Mouse (Mus musculus): ENCODE measurements around the gene Mpped1. TPM values are rescaled to one million over a fixed set of nuclear protein-coding genes. Genes with fewer than 3 reads are reported as not detected.

Gene Mpped1
- polyA plus RNA-seq, 1 experiment from 2014 or later = 8.4 TPM

DNA sequence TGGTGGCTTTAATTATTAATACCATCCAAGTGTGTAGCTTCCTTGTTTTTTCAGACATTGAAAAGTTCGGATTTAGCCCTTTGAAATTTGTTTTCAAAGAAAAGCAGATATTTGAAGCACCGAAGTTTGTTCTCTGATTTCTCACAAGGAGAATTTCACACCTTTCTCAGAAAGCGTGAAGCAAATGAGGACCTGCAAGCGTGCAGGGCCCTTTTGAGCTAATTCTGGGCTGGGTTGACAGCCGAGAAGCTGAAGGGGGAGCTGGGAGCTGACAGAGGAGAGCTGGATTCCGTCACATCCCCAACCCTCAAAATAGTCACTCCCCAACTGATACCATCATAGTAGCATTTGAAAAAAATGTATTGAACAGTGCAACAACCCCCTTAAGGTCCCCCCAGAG, 34.8 kb downstream of the Mpped1 start:
- peaks cover 6% of the 10 kb centered on the region; the same call in 1 of the 2 replicates for H3K36me3 ChIP-seq
- no peak for DNase-seq (ENCODE audit: low spot score)
- H3K27ac ChIP-seq (replicated peaks) = no peak overlapping the region

DNA sequence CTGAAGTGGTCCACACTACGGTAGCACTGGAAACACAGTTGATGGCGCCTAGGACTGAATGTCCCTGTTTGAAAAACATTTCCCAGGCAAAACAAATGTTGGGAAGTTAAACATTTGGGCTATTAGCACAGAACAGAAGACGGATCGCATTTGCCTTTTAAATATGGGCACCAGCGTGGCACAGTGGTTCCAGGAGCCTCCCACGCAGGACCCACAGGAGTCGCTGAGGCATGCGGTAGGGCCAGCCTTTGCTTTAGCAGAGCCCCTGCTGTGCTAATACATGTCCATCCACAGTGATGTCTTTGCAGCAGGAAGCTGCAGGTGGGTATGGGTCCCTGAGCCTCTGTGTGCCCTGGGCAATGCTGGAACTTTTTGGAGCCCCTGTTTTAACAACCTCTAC, 48.7 kb downstream of the Mpped1 start:
- Histone ChIP-seq H3K36me3 (no peaks in the 10 kb centered on the region), H3K4me3 (no peak overlapping the region), H3K4me1 (no peaks in the 10 kb centered on the region), H3K27me3 (ENCODE audit: low read depth, poor library complexity, severe bottlenecking) (no peaks in the 10 kb centered on the region), H3K9me3 (replicated peaks) (no peaks in the 10 kb centered on the region), H3K27ac (replicated peaks) (no peak overlapping the region)
- 81% methylated on average over 8 of the region's 8 CpGs for WGBS
- DNase-seq (ENCODE audit: low spot score) = no peak

More for the DNA sequence above, 34.8 kb downstream of the Mpped1 start:
- no peaks in the 10 kb centered on the region for H3K4me1 ChIP-seq
- no peak overlapping the region for H3K4me3 ChIP-seq
- no peaks in the 10 kb centered on the region for H3K27me3 ChIP-seq (ENCODE audit: low read depth, poor library complexity, severe bottlenecking)
- H3K9me3 ChIP-seq (replicated peaks) = peaks cover 5% of the 10 kb centered on the region; the same call in 1 of the 2 replicates
- WGBS = 86% methylated on average over 6 of the region's 6 CpGs

DNA sequence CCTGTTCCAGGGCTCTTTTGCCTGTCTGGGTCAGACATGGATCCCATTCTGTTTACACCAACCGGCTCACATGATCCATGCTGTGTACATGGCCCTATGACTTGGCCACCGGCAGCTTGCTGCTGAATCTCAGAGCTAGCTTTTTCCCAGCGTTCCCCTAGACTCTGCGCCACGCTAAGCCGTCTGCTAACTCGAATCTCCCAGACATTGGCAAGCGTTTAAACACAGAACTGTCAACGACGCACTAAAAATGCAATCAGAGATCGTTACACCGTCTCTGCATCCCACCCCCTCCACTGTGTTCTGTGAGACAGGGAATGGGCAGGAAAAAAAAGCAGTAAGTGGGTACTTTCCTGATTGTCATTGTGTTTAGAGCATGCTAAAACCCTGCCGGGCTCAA, 50.0 kb downstream of the Mpped1 start:
- Histone ChIP-seq H3K27me3 (ENCODE audit: low read depth, poor library complexity, severe bottlenecking) (no peaks in the 10 kb centered on the region), H3K27ac (replicated peaks) (no peak overlapping the region), H3K4me3 (no peak overlapping the region), H3K36me3 (no peaks in the 10 kb centered on the region), H3K9me3 (replicated peaks) (no peaks in the 10 kb centered on the region), H3K4me1 (no peaks in the 10 kb centered on the region)
- DNase-seq (ENCODE audit: low spot score) = no peak
- 90% methylated on average over 13 of the region's 13 CpGs for WGBS

DNA sequence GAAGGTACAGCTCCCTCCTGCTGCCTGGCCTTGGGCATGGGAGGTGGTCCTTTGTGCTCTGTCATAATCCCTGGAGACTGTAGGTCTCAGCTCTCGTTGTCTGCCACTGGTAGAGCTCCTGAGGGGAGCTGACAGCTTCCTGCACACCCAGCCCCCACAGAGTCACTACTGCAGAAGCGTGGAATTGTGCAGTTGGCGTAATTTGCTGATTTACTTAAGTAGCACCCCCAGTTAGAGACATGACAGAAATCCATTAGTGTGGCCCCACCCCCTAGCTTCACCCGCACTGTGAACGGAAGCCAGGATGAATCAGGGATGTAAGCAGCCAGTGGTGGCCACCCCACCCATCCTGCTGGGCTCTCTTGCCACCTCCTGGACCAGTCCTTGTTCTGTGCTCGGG, 53.0 kb downstream of the Mpped1 start:
- H3K4me1 ChIP-seq = no peaks in the 10 kb centered on the region
- no peaks in the 10 kb centered on the region for H3K9me3 ChIP-seq (replicated peaks)
- H3K4me3 ChIP-seq = no peak overlapping the region
- H3K27me3 ChIP-seq (ENCODE audit: low read depth, poor library complexity, severe bottlenecking) = no peaks in the 10 kb centered on the region
- no peaks in the 10 kb centered on the region for H3K36me3 ChIP-seq
- DNase-seq (ENCODE audit: low spot score) = no peak
- 77% methylated on average over 6 of the region's 6 CpGs for WGBS
- no peak overlapping the region for H3K27ac ChIP-seq (replicated peaks)

DNA sequence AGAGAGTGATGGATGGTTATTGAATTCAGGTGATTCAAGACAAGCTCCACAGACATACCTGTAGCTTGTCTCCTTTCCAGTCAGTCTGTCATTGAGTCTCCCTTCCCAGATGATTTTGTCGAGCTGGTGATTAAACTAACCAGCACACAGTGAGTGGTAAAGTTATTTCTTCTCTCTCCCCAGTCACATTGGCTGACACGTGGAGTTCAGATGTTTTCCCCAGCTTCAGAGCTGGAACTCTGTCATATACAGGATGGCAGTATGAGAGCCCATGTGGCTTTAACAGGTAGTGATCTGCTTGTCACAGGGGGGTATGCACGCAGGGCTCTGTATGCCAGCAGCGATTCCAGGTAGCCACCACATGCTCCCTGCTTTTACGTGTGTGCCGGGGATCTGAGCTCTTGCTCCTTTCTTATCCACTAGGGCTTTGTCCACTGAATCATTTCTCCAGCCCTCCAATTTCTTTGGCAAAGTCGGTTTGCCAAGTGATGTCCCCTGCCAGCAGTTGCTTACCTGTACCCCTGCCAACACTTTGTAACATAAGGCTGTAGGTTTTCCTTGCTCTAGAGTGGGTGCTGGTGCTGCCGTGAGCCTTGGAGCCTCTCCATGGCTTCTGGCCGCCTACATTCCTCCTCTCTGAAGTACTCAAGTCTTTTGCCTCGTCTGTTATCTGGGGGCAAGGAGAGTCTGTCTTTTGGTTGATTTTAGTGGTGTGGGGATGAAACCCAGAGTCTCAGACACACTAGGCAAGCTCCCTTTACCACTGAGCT, 61.9 kb downstream of the Mpped1 start:
- no peak overlapping the region for H3K27ac ChIP-seq (replicated peaks)
- 81% methylated on average over 10 of the region's 10 CpGs for WGBS
- no peaks in the 10 kb centered on the region for H3K36me3 ChIP-seq
- peaks cover 50% of the 10 kb centered on the region for H3K4me1 ChIP-seq
- DNase-seq (ENCODE audit: low spot score) = no peak
- peaks cover 22% of the 10 kb centered on the region for H3K27me3 ChIP-seq (ENCODE audit: low read depth, poor library complexity, severe bottlenecking)
- H3K9me3 ChIP-seq (replicated peaks) = no peaks in the 10 kb centered on the region
- no peak overlapping the region for H3K4me3 ChIP-seq

DNA sequence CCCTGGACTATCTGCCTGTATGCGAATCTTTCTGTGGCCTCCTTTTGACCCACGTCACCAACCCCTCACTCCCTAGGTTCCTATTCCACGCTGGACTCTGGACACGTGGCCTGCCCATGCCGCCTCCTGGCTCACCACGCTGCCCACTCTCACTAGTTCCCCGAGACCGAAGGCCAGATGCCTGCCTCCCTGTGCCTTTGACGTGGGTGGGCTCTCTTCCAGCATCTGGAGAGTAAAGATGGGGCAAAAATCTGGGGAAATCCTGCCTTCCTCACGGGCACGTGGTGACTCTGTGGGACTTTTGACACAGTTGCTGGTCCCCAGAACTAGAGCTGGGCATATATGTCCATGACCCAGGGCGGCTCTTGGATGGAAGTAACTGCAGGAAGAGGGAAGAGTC, 63.2 kb downstream of the Mpped1 start:
- no peak for DNase-seq (ENCODE audit: low spot score)
- H3K36me3 ChIP-seq = no peaks in the 10 kb centered on the region
- H3K27me3 ChIP-seq (ENCODE audit: low read depth, poor library complexity, severe bottlenecking) = peaks cover 22% of the 10 kb centered on the region
- WGBS = 83% methylated on average over 12 of the region's 12 CpGs
- H3K9me3 ChIP-seq (replicated peaks) = no peaks in the 10 kb centered on the region
- no peak overlapping the region for H3K4me3 ChIP-seq
- H3K4me1 ChIP-seq = peaks cover 63% of the 10 kb centered on the region
- H3K27ac ChIP-seq (replicated peaks) = no peak overlapping the region

DNA sequence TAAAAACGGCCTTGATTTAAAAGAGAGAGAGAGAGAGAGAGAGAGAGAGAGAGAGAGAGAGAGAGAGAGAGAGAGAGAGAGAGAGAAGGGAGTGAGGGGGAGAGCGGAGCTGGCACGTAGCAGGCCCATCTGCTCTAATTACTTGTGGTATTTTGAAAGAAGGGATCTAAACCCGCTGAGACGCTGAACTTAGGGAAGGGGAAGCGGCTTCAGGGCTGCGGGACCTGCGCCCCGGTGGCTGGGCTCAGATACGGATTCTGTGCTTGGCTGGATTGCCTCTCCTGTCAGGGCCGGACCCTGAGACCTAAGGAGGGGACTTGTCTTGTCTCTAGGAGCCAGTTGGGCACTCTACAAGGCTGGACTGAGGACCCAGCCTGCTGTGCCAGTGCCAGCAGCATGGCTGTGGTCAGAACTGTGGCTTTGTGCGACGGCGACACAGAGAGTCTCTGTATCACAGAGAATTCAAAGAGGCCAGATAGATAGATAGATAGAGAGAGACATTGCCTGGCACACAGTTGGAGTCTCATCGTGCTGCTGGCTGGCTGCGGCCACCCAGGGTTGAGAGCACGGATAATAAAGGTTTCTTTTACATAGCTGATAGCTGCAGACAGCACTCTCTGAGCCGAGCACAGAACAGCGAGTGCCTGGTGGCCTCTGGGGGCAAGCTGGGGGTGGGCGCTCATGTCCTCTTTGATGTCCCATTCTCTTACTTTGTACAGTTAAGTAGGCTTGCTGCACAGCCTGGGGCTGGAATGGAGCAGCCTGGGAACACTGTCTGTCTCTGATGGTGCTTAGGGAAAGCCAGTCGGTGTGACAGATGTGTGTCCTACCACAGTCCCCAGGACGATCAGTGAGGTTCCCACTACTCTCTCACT, 63.9 kb downstream of the Mpped1 start:
- Histone ChIP-seq H3K27ac (replicated peaks) (peak overlapping the region; percentile 55; the same call in 1 of the 2 replicates), H3K36me3 (no peaks in the 10 kb centered on the region)

DNA sequence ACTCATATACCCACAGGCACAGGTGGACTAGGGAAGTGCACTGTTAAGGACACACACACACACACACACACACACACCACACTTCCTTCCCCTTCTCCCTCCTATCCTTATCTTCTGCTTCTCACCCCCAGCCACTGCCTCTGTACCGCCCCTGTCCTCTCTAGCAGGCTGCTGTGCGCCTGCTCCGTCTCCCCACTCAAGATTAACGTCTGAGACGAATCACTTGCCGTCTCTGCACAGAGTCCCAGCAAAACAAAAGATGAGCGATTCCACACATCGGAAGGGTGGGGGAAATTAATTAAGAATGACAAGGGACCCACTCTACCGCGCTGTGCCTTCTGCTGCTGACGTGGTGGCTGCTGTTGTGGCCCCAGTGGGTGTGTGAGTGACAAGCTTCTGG, 66.5 kb downstream of the Mpped1 start:
- H3K4me3 ChIP-seq = no peak overlapping the region
- H3K27me3 ChIP-seq (ENCODE audit: low read depth, poor library complexity, severe bottlenecking) = peaks cover 22% of the 10 kb centered on the region
- H3K36me3 ChIP-seq = no peaks in the 10 kb centered on the region
- peaks cover 68% of the 10 kb centered on the region for H3K4me1 ChIP-seq
- 54% methylated on average over 11 of the region's 11 CpGs for WGBS
- H3K27ac ChIP-seq (replicated peaks) = peak overlapping the region; percentile 61
- no peak for DNase-seq (ENCODE audit: low spot score)
- H3K9me3 ChIP-seq (replicated peaks) = no peaks in the 10 kb centered on the region

More for the DNA sequence above, 63.9 kb downstream of the Mpped1 start:
- Histone ChIP-seq H3K4me3 (no peak overlapping the region), H3K9me3 (replicated peaks) (no peaks in the 10 kb centered on the region), H3K27me3 (ENCODE audit: low read depth, poor library complexity, severe bottlenecking) (peaks cover 22% of the 10 kb centered on the region), H3K4me1 (peaks cover 70% of the 10 kb centered on the region)
- 33% methylated on average over 22 of the region's 22 CpGs for WGBS
- no peak for DNase-seq (ENCODE audit: low spot score)

DNA sequence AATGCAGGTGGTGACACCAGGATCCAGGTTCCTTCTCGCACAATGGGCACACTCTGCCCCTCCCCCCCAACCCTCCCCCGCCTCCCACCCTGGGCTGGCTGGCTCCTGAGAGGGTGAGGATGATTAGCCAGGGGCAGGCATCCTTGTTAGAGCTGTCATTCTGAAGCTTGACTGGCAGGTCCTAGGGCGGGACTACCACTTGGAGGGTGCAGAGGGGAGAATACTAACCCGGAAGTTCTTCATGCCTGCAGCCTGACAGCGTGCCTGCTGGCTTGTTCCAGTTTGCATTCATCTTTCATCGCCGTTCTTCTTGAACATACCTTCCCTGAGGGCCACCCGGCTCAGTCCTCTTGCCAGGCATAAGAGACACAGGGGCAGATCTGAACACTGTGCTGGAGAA, 67.3 kb downstream of the Mpped1 start:
- peak; percentile 33 for DNase-seq (ENCODE audit: low spot score)
- 35% methylated on average over 8 of the region's 8 CpGs for WGBS
- peaks cover 66% of the 10 kb centered on the region for H3K4me1 ChIP-seq
- H3K36me3 ChIP-seq = no peaks in the 10 kb centered on the region
- no peak overlapping the region for H3K4me3 ChIP-seq
- peaks cover 22% of the 10 kb centered on the region for H3K27me3 ChIP-seq (ENCODE audit: low read depth, poor library complexity, severe bottlenecking)
- H3K27ac ChIP-seq (replicated peaks) = peak overlapping the region; percentile 61
- H3K9me3 ChIP-seq (replicated peaks) = no peaks in the 10 kb centered on the region

DNA sequence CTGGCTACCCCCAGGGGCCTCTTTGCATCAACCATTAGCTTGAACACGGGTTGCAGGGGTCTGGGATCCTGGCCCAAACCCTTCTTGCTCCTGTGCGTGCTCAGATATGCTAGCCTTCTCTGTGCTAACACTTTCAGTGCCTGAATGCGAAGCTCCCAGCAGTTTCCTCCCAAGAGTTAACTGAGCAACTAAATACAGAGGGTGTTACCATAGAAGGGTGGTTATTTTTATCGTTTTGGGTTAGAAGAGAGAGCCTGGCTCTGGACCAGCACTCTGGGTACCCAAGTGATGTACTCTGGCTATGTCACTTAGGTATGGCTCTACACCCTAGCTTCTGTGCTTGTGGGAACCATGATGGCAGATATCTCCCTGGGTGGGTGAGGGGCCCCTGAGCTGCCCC, 68.2 kb downstream of the Mpped1 start:
- 78% methylated on average over 4 of the region's 4 CpGs for WGBS
- Histone ChIP-seq H3K4me1 (peaks cover 63% of the 10 kb centered on the region), H3K27me3 (ENCODE audit: low read depth, poor library complexity, severe bottlenecking) (peaks cover 13% of the 10 kb centered on the region), H3K9me3 (replicated peaks) (no peaks in the 10 kb centered on the region), H3K27ac (replicated peaks) (peak overlapping the region; percentile 61; the same call in 1 of the 2 replicates), H3K4me3 (no peak overlapping the region), H3K36me3 (no peaks in the 10 kb centered on the region)
- no peak for DNase-seq (ENCODE audit: low spot score)

DNA sequence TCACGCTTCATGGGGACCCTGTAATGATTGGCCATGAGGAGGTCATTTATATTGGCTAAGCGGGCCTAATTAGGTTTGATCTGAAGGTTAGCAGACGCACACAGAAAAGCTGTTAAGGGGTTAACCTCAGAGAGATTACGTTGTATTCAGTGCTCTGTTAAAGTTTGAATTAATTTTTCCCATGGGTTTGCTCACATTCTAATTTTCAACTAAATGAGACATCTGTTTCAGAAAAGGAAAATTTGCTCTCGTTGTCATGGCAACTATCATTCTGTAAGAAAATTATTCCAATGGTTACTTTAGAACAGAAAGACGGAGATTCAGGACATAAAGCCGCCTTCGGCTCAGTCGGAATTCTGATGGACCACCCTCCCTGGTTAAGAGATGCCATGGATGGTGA, 68.9 kb downstream of the Mpped1 start:
- Histone ChIP-seq H3K27ac (replicated peaks) (no peak overlapping the region), H3K4me1 (peaks cover 56% of the 10 kb centered on the region), H3K9me3 (replicated peaks) (no peaks in the 10 kb centered on the region), H3K27me3 (ENCODE audit: low read depth, poor library complexity, severe bottlenecking) (peaks cover 11% of the 10 kb centered on the region), H3K36me3 (no peaks in the 10 kb centered on the region), H3K4me3 (no peak overlapping the region)
- 81% methylated on average over 9 of the region's 9 CpGs for WGBS
- DNase-seq (ENCODE audit: low spot score) = no peak

DNA sequence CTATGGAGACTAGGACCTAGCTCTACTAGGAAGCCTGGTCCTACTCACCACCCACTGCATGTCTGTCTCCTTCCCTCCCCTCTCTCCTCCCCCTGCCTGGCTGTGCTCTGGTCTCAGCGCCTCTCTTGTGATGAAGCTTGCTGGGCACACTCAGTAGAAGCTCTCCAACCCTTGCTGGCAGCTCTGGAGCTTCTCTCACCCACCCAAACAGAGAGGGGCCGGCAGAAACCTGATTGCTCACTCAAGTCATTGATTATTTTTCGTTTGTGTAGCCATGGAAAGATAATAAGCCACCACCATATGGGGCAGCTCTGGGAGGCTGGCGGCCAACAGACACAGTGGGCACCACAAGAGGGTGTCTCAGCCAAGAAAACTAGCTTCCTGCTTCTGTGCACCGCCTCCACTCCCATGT, 74.1 kb downstream of the Mpped1 start:
- peaks cover 8% of the 10 kb centered on the region for H3K4me1 ChIP-seq
- no peaks in the 10 kb centered on the region for H3K36me3 ChIP-seq
- H3K27me3 ChIP-seq (ENCODE audit: low read depth, poor library complexity, severe bottlenecking) = no peaks in the 10 kb centered on the region; the same call in 1 of the 2 replicates
- no peak overlapping the region for H3K27ac ChIP-seq (replicated peaks)
- no peak overlapping the region for H3K4me3 ChIP-seq
- H3K9me3 ChIP-seq (replicated peaks) = no peaks in the 10 kb centered on the region
- 85% methylated on average over 5 of the region's 5 CpGs for WGBS
- DNase-seq (ENCODE audit: low spot score) = no peak

DNA sequence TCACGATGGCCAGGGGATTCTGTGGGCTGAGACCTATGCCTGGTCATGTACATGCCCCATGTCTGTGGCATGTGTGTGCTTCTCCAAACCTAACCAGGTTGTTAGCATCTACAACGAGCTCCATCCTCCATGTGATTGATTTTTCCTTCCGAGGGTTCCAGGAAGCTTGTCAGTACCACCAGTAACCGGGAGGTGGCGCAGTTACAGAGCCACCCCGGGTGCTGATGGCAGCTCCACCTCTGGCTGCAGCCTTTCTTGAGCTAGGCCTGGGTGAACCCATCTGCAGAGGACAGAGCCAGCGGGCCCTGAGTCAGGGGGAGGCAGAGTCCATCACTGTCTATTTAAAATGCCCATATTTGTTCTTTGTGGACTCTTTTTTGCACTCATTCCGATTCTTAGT, 77.9 kb downstream of the Mpped1 start:
- 26% methylated on average over 8 of the region's 8 CpGs for WGBS
- Histone ChIP-seq H3K4me3 (no peak overlapping the region), H3K27me3 (ENCODE audit: low read depth, poor library complexity, severe bottlenecking) (no peaks in the 10 kb centered on the region), H3K4me1 (no peaks in the 10 kb centered on the region), H3K9me3 (replicated peaks) (no peaks in the 10 kb centered on the region), H3K36me3 (no peaks in the 10 kb centered on the region), H3K27ac (replicated peaks) (no peak overlapping the region)
- peak; percentile 66 for DNase-seq (ENCODE audit: low spot score)
